Mouse (Mus musculus) liver, adult (tissue): ENCODE results near the gene Olfr1206.

Experiments
- GATA4 ChIP-seq: IDR thresholded peaks from 2 replicates; pipeline ENCODE4 v1.6.1; 2014; ENCODE audit warnings: mild to moderate bottlenecking, low read length; ENCODE audit not compliant: insufficient replicate concordance

The Olfr1206 gene

GRCm38 (mm10) chr2:88862931-88863330 lies at the start of gene Olfr1206:
Gene Olfr1206, plus strand, starts transcription at chr2:88863231.
- TF ChIP-seq GATA4 = no peak

- no peak for TF ChIP-seq GATA4
These were observed 48.8 kb upstream of the Olfr1206 start, which contains the start of gene Olfr1202 for GRCm38 (mm10) chr2:88814196-88814595. Gene Olfr1202, plus strand, starts transcription at chr2:88814496.

- no peak for TF ChIP-seq GATA4
These were observed 33.6 kb upstream of the Olfr1206 start, which contains the start of gene Olfr1205 for GRCm38 (mm10) chr2:88829437-88829836. Gene Olfr1205, plus strand, starts transcription at chr2:88829737.

GRCm38 (mm10) chr2:88838477-88838876 lies 24.6 kb upstream of the Olfr1206 start:
- no peak for TF ChIP-seq GATA4

- TF ChIP-seq GATA4 = no peak
These were observed 14.0 kb upstream of the Olfr1206 start, which contains the start of gene Olfr1204 for GRCm38 (mm10) chr2:88848992-88849391. Gene Olfr1204, plus strand, starts transcription at chr2:88849292.

GRCm38 (mm10) chr2:88902211-88902610 lies 39.2 kb downstream of the Olfr1206 start, which contains the start of gene Olfr1208:
Gene Olfr1208, minus strand, starts transcription at chr2:88902311.
- TF ChIP-seq GATA4 = no peak

- TF ChIP-seq GATA4 = no peak
These were observed 52.0 kb downstream of the Olfr1206 start, which contains the start of gene Olfr1209 for GRCm38 (mm10) chr2:88915057-88915456. Gene Olfr1209, minus strand, starts transcription at chr2:88915157.
